Mouse (Mus musculus) embryonic facial prominence, embryonic 12.5 days (tissue): Measurements from ENCODE around the gene Slc25a25. TPM values are rescaled to one million over a fixed set of nuclear protein-coding genes. Genes with fewer than 3 reads are reported as not detected.

Experiments
- ATAC-seq: fragments of 200-750 bp; cut with Nextera tagmentation; 2 replicates; pipeline ENCODE4 v1.8.0; 2017; ENCODE audit not compliant: insufficient number of reproducible peaks, insufficient read depth, low FRiP score, low TSS enrichment
- H3K27ac ChIP-seq: fragments of 300-500 bp; sonication (generic); 2 replicates; pipeline ENCODE4 v1.5.1; 2016; ENCODE audit warnings: mild to moderate bottlenecking
- H3K27me3 ChIP-seq: fragments of 300-500 bp; sonication (generic); 2 replicates; pipeline ENCODE4 v1.6.1; 2016; ENCODE audit warnings: mild to moderate bottlenecking, moderate library complexity
- H3K36me3 ChIP-seq: fragments of 300-500 bp; sonication (generic); 2 replicates; pipeline ENCODE4 v1.6.1; 2016; ENCODE audit warnings: mild to moderate bottlenecking
- H3K4me1 ChIP-seq: fragments of 300-500 bp; sonication (generic); 2 replicates; pipeline ENCODE4 v1.6.1; 2016
- H3K4me2 ChIP-seq: fragments of 300-500 bp; sonication (generic); replicated peaks from 2 replicates; pipeline ENCODE4 v1.6.1; 2016; ENCODE audit warnings: mild to moderate bottlenecking, moderate library complexity
- H3K4me3 ChIP-seq: fragments of 300-500 bp; sonication (generic); 2 replicates; pipeline ENCODE4 v1.5.1; 2016; ENCODE audit warnings: mild to moderate bottlenecking
- H3K9ac ChIP-seq: fragments of 300-500 bp; sonication (generic); 2 replicates; pipeline ENCODE4 v1.6.1; 2016; ENCODE audit warnings: mild to moderate bottlenecking, moderate library complexity
- H3K9me3 ChIP-seq: fragments of 300-500 bp; sonication (generic); 2 replicates; pipeline ENCODE4 v1.6.1; 2016; ENCODE audit warnings: mild to moderate bottlenecking, moderate library complexity
- WGBS: fragments of 180-500 bp; shearing (Covaris S2); methylation state at CpG from one replicate; pipeline ENCODE4 v1.1.7; 2016; 5-methylcytosine and 5-hydroxymethylcytosine counted together
- polyA plus RNA-seq: library from polyadenylated mRNA; unstranded; fragments of >200 nt; fragmentation: Nextera tagmentation; extraction: Ambion mirVana; gene quantifications from 2 replicates; pipeline ENCODE4 v1.2.1, GENCODE M21; 2016

Slc25a25 gene
- polyA plus RNA-seq, 1 experiment from 2014 or later = 30.2 TPM

DNA sequence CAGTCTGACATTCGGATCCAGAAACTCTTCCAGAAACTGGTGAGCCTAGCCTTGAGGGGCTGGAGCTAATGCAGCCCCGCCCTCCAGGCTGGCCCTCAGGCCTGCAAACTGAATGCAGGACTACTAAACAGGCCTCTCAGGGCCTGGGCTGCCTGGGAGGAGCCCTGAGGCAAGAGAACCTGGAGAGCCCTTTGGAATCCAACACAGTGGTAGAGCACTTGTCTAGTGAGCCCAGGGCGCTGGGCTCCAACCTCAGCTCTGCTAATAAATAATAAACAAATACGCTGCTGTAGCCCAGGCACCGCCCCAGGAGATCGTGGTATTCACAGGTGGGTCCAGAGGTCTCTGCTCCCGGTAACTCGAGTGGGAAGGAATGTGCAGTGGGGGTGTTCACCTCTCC lies 60.4 kb downstream of the Slc25a25 start:
- H3K27me3 ChIP-seq = no peaks in the 10 kb centered on the region
- H3K4me3 ChIP-seq = no peak overlapping the region
- H3K36me3 ChIP-seq = no peaks in the 10 kb centered on the region
- H3K4me1 ChIP-seq = no peaks in the 10 kb centered on the region
- no peaks in the 10 kb centered on the region for H3K9me3 ChIP-seq
- no peak overlapping the region for H3K27ac ChIP-seq
- no peak for ATAC-seq
- no peak overlapping the region for H3K4me2 ChIP-seq
- H3K9ac ChIP-seq = no peak overlapping the region
- WGBS = 65% methylated on average over 8 of the region's 8 CpGs

DNA sequence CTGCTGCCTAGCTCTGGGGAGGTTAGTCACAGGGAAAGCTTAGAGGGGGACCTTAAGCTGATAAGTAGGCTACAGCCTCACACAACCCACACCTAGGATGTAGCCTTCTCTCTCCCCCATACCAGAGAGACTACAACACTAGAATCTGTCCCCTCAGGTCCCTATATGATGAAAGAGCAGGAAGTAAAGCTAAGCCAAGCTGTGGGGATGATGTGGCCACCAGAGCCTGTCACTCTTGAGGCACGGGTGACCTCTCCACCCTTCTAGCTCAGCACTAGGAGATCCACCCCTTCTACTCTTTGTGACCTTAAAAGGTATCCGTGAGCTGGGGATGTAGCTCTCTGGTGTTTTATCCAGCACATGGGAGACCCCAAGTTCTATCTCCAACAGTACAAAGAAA lies 62.1 kb downstream of the Slc25a25 start:
- no peak overlapping the region for H3K9ac ChIP-seq
- ATAC-seq = no peak

DNA sequence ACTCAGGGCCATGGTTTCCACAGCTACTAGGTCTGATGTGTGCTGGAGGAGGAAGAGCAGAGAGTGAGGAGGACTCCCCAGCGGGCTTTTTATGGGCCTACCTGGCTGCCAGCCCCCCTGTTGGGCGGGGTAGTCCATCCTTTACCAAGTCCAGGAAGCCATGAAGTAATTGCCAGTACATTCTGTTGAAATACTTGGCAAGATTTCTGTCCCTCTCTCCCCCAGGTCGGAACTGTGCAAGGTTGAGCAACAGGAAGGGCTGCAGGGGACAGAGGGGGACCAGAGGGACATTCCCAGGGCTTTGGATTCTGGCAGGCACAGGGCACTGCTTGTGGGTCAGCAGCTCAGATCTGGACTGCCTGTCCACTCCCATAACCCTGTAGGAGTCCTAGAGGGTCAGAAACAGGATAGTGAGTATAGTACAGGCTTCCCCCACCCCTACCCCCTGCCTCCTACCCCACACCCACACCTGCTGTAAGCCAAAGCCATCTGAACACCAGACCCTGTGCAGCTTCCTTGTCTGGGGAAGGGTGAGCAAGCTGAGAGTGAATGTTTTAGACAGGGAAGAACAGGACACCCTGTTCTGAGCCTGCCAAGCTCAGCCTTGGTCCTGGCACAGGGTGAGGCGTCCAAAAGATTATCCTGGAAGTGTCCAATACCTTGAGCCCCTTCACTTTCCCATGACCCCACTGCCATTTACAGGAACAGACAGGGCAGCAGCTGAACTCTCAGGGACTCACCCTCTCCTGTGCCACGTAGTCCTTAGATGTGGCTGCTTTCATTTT lies 63.3 kb downstream of the Slc25a25 start, which contains the start of gene Lcn2:
Lcn2 (minus strand) TSS at position 547 of the 785 bp plus-strand sequence.
- H3K4me3 ChIP-seq = no peak within 1 kb of the TSS
- no peak within 1 kb of the TSS for H3K4me2 ChIP-seq
- H3K9me3 ChIP-seq = no peaks in the 10 kb centered on the region
- peaks cover 2% of the 10 kb centered on the region; the same call in 1 of the 2 replicates for H3K27me3 ChIP-seq
- no peak within 1 kb of the TSS for H3K27ac ChIP-seq
- H3K4me1 ChIP-seq = no peaks in the 10 kb centered on the region
- ATAC-seq = no peak
- 70% methylated on average over 5 of the region's 5 CpGs for WGBS
- no peak within 1 kb of the TSS for H3K9ac ChIP-seq
- H3K36me3 ChIP-seq = no peaks in the 10 kb centered on the region

More for the DNA sequence above, 62.1 kb downstream of the Slc25a25 start:
- Histone ChIP-seq H3K4me2 (no peak overlapping the region), H3K27ac (no peak overlapping the region), H3K27me3 (peaks cover 2% of the 10 kb centered on the region; the same call in 1 of the 2 replicates), H3K4me3 (no peak overlapping the region), H3K9me3 (no peaks in the 10 kb centered on the region), H3K36me3 (no peaks in the 10 kb centered on the region), H3K4me1 (no peaks in the 10 kb centered on the region)
- WGBS = 83% methylated on average over 2 of the region's 2 CpGs

DNA sequence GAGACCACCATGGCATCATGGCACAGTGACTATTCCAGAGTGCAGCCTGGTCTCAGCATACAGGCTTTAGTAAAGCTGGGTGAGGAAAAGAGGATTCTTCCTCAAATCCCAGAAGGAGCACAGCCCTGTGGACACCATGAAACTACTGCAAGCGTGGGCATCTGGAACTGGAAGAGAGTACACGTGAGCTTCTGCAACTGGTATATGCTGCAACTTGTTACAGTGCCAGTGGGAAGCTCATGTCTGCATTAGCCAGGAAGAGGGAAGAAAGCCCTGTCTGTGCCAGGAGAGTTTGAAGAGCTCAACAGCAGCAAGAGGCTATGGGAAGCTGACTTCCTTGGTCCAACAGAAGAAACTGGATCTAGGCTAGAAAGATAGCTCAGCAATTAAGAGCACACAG lies 68.6 kb downstream of the Slc25a25 start:
- ATAC-seq = no peak
- H3K4me3 ChIP-seq = no peak overlapping the region

DNA sequence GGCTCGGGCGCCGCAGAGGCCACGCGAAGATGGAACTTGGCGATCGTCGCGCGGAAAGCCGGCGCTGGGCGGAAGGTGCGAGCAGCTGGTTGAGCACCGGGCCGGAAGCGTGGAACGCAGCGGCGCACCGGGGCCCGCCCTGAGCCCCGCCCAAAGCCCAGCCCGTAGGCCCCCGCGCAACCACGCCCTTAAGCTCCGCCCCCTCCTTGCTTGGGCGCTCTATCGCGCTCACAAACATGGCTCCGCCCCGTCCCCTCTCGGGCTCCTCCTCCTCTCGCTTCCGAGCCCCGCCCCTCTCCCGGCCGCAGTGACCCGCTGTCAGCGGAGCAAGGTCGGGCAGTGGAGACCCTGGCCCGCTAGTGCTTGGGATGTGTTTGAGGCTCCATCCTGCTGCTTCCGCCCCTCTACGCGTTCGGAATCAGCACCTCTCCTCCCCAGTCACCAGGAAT lies 69.4 kb downstream of the Slc25a25 start, which contains the start of gene 1110008P14Rik:
1110008P14Rik (minus strand) TSS at position 164 of the 449 bp plus-strand sequence.
- peak within 1 kb of the TSS; percentile 63 for H3K9ac ChIP-seq
- no peak within 1 kb of the TSS for H3K27ac ChIP-seq
- WGBS = under 1% methylated on average over 41 of the region's 47 CpGs
- H3K4me2 ChIP-seq = peak within 1 kb of the TSS; percentile 93
- H3K36me3 ChIP-seq = peaks cover 33% of the 10 kb centered on the region
- H3K27me3 ChIP-seq = peaks cover 2% of the 10 kb centered on the region; the same call in 1 of the 2 replicates
- ATAC-seq = peak; percentile 64
- peaks cover 4% of the 10 kb centered on the region; the same call in 1 of the 2 replicates for H3K4me1 ChIP-seq
- peak within 1 kb of the TSS; percentile 68 for H3K4me3 ChIP-seq
- no peaks in the 10 kb centered on the region for H3K9me3 ChIP-seq

More for the DNA sequence above, 68.6 kb downstream of the Slc25a25 start:
- Histone ChIP-seq H3K4me1 (peaks cover 4% of the 10 kb centered on the region; the same call in 1 of the 2 replicates), H3K27ac (no peak overlapping the region), H3K4me2 (no peak overlapping the region), H3K36me3 (peaks cover 24% of the 10 kb centered on the region), H3K27me3 (peaks cover 2% of the 10 kb centered on the region; the same call in 1 of the 2 replicates), H3K9ac (no peak overlapping the region), H3K9me3 (no peaks in the 10 kb centered on the region)
- WGBS = 78% methylated on average over 2 of the region's 2 CpGs

DNA sequence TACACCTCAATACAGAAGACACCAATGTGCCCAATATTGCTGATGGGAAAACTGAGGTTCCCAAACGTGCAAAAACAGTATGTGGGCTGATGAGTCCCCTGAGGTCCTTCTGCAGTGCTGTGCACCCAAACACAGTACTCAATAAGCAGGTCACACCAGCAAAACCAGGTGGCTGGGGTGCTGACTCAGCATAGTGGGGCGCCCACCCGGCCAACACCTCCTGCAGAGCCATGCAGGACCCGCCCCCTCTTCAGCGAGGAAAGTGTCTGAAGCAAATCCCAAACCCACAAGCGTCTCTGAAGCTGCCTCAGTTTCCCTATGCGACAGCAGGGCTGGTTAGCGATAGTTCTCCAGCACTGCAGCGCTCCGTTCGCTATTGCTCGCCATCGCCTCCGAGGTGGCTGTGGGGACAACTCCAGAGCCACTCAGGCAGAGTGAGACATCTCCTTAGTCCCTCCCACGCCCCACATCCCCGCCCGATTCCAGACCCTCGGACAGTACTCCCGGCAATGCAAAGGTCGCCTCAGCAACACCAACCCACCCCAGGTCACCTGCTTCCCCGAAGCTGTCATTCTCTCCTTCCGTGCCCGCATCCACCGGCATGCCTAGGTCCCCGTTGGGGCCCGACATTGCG lies 70.0 kb downstream of the Slc25a25 start:
- 1% methylated on average over 27 of the region's 27 CpGs for WGBS
- ATAC-seq = peak; percentile 28; the same call in 1 of the 2 replicates
- Histone ChIP-seq H3K27me3 (peaks cover 2% of the 10 kb centered on the region; the same call in 1 of the 2 replicates), H3K4me1 (peaks cover 4% of the 10 kb centered on the region; the same call in 1 of the 2 replicates), H3K9ac (peak overlapping the region; percentile 63), H3K4me2 (peak overlapping the region; percentile 93), H3K4me3 (peak overlapping the region; percentile 68), H3K9me3 (no peaks in the 10 kb centered on the region), H3K36me3 (peaks cover 39% of the 10 kb centered on the region), H3K27ac (no peak overlapping the region)

DNA sequence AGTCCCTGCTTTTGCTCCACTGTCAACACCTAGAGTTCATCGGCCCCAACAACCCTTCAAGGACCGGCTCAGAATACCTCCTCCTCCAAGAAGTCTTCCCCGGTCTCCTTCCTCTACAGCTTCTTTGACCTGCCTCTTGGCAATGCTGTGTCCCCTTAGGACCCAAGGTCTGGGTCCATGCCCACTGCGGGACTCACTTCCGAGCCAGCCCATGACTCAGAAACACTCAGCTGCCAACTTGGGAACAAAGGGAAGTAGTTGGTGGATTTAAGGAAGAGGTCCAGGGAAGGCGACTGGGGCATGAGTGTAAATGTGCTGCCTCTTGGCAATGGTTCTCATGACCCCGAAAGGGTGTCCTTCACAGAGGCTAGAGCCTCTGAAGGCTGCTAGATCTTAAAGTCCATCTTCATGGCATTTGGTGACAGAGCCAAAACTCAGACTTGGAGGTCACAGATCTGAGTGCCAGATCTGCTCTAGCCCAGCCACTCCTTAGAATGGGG lies 71.2 kb downstream of the Slc25a25 start:
- no peak overlapping the region for H3K27ac ChIP-seq
- H3K4me1 ChIP-seq = peaks cover 4% of the 10 kb centered on the region; the same call in 1 of the 2 replicates
- 91% methylated on average over 7 of the region's 7 CpGs for WGBS
- no peak overlapping the region for H3K4me2 ChIP-seq
- no peak overlapping the region for H3K9ac ChIP-seq
- H3K36me3 ChIP-seq = peaks cover 51% of the 10 kb centered on the region
- no peak for ATAC-seq
- H3K9me3 ChIP-seq = no peaks in the 10 kb centered on the region
- no peak overlapping the region for H3K4me3 ChIP-seq
- no peaks in the 10 kb centered on the region for H3K27me3 ChIP-seq

DNA sequence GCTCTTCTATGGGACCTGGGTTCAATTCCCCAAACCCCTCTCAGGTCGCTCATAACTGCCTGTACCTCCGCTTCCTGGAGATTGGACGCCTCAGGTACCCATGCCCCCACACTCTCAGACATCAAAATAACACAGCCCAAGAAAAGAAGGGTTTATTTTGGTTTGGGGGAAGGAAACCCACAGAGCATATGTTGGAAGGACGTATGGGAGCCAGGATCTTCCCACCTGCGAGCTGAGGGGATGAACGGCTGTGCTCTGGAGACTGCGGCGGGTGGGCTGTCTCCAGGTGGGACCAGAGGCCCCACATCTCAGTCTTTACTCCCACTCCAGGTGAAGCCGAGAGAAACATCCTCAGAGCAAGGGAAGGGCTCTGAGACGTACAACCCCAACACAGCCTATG lies 74.3 kb downstream of the Slc25a25 start:
- no peak overlapping the region for H3K9ac ChIP-seq
- 95% methylated on average over 10 of the region's 10 CpGs for WGBS
- no peak overlapping the region for H3K4me2 ChIP-seq
- H3K27ac ChIP-seq = no peak overlapping the region
- no peaks in the 10 kb centered on the region for H3K9me3 ChIP-seq
- no peak for ATAC-seq
- peaks cover 77% of the 10 kb centered on the region for H3K36me3 ChIP-seq
- no peaks in the 10 kb centered on the region for H3K27me3 ChIP-seq
- no peak overlapping the region for H3K4me3 ChIP-seq
- H3K4me1 ChIP-seq = peaks cover 4% of the 10 kb centered on the region; the same call in 1 of the 2 replicates

DNA sequence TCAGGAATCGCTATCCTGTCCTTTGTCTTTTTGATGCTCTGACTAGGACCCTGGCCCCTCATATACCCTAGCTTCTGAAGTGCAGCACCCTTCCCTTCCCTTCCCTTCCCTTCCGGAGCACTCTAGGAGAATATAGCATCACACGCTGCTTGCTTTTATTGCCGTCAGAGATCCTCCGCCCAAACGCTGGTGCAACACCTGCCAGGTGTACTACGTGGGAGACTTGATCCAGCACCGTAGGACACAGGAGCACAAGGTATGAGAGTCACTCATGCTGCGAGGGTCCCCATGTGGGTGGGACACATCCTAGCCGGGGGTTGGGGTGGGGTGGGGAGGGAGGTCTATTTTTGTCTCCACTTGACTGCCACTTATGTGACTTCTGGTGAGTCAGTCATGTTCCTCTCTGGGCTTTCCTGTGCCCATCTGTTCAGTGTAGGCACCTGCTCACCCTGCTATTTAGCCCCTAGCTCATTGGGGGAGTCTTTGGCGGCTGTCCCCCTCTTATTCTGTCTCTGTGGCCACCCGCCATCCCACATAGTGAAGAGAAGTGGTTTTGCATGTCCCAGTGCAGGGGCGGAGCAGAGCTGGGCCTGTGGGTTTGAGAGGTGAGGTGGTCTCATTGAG lies 75.8 kb downstream of the Slc25a25 start:
- no peak overlapping the region for H3K4me2 ChIP-seq
- H3K36me3 ChIP-seq = peaks cover 92% of the 10 kb centered on the region
- WGBS = 90% methylated on average over 13 of the region's 13 CpGs
- H3K27me3 ChIP-seq = no peaks in the 10 kb centered on the region
- H3K27ac ChIP-seq = no peak overlapping the region
- no peak overlapping the region for H3K9ac ChIP-seq
- H3K4me1 ChIP-seq = no peaks in the 10 kb centered on the region
- no peak overlapping the region for H3K4me3 ChIP-seq
- ATAC-seq = no peak
- no peaks in the 10 kb centered on the region for H3K9me3 ChIP-seq

DNA sequence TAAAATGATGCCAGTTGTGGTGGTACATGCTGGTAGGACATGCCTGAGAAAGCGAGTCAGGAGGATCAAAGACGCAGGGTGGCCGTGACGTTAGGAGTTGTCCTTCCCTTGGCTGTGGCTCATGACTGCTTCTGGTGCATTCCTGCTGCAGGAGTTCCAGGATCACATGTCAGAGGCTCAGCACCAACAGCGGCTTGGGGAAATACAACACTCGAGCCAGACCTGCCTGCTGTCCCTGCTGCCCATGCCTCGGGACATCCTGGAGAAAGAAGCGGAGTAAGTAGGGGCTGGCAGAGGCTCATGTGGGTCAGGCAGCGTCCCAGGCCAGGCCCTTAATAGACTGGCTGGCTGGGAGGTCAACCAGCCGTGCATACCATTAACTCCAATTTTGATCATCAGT lies 77.1 kb downstream of the Slc25a25 start:
- H3K27me3 ChIP-seq = no peaks in the 10 kb centered on the region
- no peak overlapping the region for H3K4me3 ChIP-seq
- no peak overlapping the region for H3K4me2 ChIP-seq
- H3K4me1 ChIP-seq = no peaks in the 10 kb centered on the region
- H3K36me3 ChIP-seq = peaks cover 96% of the 10 kb centered on the region
- no peak overlapping the region for H3K27ac ChIP-seq
- H3K9me3 ChIP-seq = no peaks in the 10 kb centered on the region
- ATAC-seq = no peak
- WGBS = 76% methylated on average over 10 of the region's 10 CpGs
- H3K9ac ChIP-seq = no peak overlapping the region

DNA sequence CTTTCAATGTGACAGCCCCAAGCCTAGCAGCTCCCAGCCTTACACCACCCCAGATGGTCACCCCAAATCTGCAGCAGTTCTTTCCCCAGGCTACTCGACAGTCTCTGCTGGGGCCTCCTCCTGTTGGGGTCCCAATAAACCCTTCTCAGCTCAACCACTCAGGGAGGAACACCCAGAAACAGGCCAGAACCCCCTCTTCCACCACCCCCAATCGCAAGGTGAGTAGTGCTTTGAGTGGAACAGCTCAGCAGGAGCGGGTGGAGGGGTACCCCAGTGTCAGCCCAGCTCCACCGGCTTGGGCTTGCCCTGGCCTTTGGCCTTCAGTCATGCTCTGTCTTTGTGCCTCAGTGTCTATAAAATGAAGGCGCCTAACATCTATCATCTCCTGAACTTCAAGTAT lies 83.9 kb downstream of the Slc25a25 start:
- no peak overlapping the region for H3K4me2 ChIP-seq
- no peak overlapping the region for H3K27ac ChIP-seq
- no peak for ATAC-seq
- H3K9ac ChIP-seq = no peak overlapping the region
- peaks cover 57% of the 10 kb centered on the region for H3K36me3 ChIP-seq
- H3K4me1 ChIP-seq = peaks cover 8% of the 10 kb centered on the region
- H3K9me3 ChIP-seq = no peaks in the 10 kb centered on the region
- no peak overlapping the region for H3K4me3 ChIP-seq
- H3K27me3 ChIP-seq = no peaks in the 10 kb centered on the region
- 94% methylated on average over 5 of the region's 5 CpGs for WGBS
